ENCODE assay signal across 15 mouse cellular contexts in the genomic region with DNA sequence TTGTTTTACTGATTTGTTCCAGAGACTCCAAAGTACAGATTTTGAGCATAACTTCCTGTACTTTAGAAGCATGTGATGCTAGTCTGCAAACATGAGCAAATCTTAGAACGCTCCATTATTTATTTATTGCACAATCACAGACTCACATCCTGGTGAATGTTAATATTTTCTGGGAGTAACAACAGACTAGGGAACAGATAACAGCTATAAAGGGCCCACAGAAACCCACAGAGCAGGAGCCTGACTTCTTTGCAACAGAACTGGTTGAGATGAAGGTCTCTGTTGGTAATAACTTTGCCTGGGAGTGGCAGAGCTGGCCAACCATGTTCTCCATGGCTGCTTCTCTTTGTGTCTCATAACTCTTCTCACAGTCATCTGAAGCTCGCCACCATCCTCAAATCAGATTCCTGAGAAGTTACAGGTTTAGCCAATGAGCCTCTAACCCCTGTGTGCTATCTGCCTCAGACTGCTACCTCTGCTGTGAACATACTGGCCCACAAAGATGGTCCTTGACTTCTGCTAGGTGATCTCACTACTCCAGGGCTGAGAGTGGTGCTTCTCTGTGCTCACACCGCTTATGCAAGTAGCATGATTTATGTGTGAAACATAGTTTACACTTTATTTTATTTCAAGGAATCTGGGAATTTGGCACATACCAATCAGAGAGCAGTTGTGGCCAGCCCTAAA. TPM values are rescaled to one million over a fixed set of nuclear protein-coding genes. Genes with fewer than 3 reads are reported as not detected.
A peak's percentile ranks its signal among the peaks of the same experiment; 100 is the strongest.
DNase-seq lines count a peak whose midpoint lies in the region; ATAC-seq and TF ChIP-seq lines count a peak whose summit lies in the region.
"Had no signal": no experiment of that assay in that cellular context is flagged by ENCODE, and none has a peak within 500 bp of the region (broad histone marks: within the 10 kb centered on the region; RNA-seq: fewer than 3 reads in every experiment).

No protein-coding gene starts in this region.

- H3K4me1 ChIP-seq in embryonic facial prominence, embryonic 15.5 days, result no peaks in the 10 kb centered on the region
- H3K4me1 ChIP-seq in embryonic facial prominence, embryonic 10.5 days, result no peaks in the 10 kb centered on the region
- peaks cover 31% of the 10 kb centered on the region for H3K4me1 ChIP-seq in heart, postnatal 0 days (ENCODE audit: control insufficient read depth, insufficient read depth)
- no peaks in the 10 kb centered on the region for H3K4me1 ChIP-seq in forebrain, embryonic 12.5 days
- H3K4me1 ChIP-seq: midbrain, embryonic 10.5 days had no signal

- no peak for ATAC-seq in embryonic facial prominence, embryonic 15.5 days (ENCODE audit: insufficient number of reproducible peaks, low FRiP score, low TSS enrichment, low read depth)
- peak; percentile 42; the same call in 1 of the 2 replicates for ATAC-seq in heart, postnatal 0 days (ENCODE audit: insufficient read depth, low read depth)
- no peak for ATAC-seq in forebrain, embryonic 12.5 days (ENCODE audit: low FRiP score)

- 71% methylated on average over 3 of the region's 3 CpGs for WGBS in embryonic facial prominence, embryonic 15.5 days
- WGBS in embryonic facial prominence, embryonic 10.5 days, result 85% methylated on average over 3 of the region's 3 CpGs
- WGBS in heart, postnatal 0 days, result 64% methylated on average over 3 of the region's 3 CpGs
- 89% methylated on average over 3 of the region's 3 CpGs for WGBS in forebrain, embryonic 12.5 days

- no peaks in the 10 kb centered on the region for H3K36me3 ChIP-seq in embryonic facial prominence, embryonic 15.5 days
- H3K36me3 ChIP-seq in embryonic facial prominence, embryonic 10.5 days (replicated peaks), result no peaks in the 10 kb centered on the region
- H3K36me3 ChIP-seq in heart, postnatal 0 days (replicated peaks; ENCODE audit: control insufficient read depth, insufficient read depth, low read length), result no peaks in the 10 kb centered on the region
- H3K36me3 ChIP-seq in forebrain, embryonic 12.5 days (replicated peaks), result no peaks in the 10 kb centered on the region
- H3K36me3 ChIP-seq: midbrain, embryonic 10.5 days had no signal

- H3K9ac ChIP-seq in embryonic facial prominence, embryonic 15.5 days, result no peak overlapping the region
- no peak overlapping the region for H3K9ac ChIP-seq in heart, postnatal 0 days (replicated peaks; ENCODE audit: low read depth, low read length)
- no peak overlapping the region for H3K9ac ChIP-seq in forebrain, embryonic 12.5 days

- no peak overlapping the region for H3K4me2 ChIP-seq in embryonic facial prominence, embryonic 15.5 days (replicated peaks)
- no peak overlapping the region for H3K4me2 ChIP-seq in heart, postnatal 0 days (ENCODE audit: low read depth, low read length)
- no peak overlapping the region for H3K4me2 ChIP-seq in forebrain, embryonic 12.5 days

- H3K27ac ChIP-seq in embryonic facial prominence, embryonic 15.5 days (replicated peaks), result peak overlapping the region; percentile 56; the same call in 1 of the 2 replicates
- no peak overlapping the region for H3K27ac ChIP-seq in embryonic facial prominence, embryonic 10.5 days (replicated peaks)
- H3K27ac ChIP-seq in layer of hippocampus, adult 2 months, result peak overlapping the region; percentile 46; the same call in 1 of the 2 replicates
- peak overlapping the region; percentile 66 for H3K27ac ChIP-seq in heart, postnatal 0 days (ENCODE audit: low read depth)
- H3K27ac ChIP-seq in forebrain, embryonic 12.5 days, result no peak overlapping the region
- H3K27ac ChIP-seq: midbrain, embryonic 10.5 days had no signal

- H3K4me3 ChIP-seq in embryonic facial prominence, embryonic 15.5 days (replicated peaks), result no peak overlapping the region
- no peak overlapping the region for H3K4me3 ChIP-seq in embryonic facial prominence, embryonic 10.5 days
- no peak overlapping the region for H3K4me3 ChIP-seq in layer of hippocampus, adult 2 months
- no peak overlapping the region for H3K4me3 ChIP-seq in heart, postnatal 0 days (ENCODE audit: low read depth, low read length)
- no peak overlapping the region for H3K4me3 ChIP-seq in forebrain, embryonic 12.5 days (replicated peaks)
- H3K4me3 ChIP-seq: erythroblast, embryonic 14.5 days; midbrain, embryonic 10.5 days had no signal

- DNase-seq in embryonic facial prominence, embryonic 10.5 days (ENCODE audit: low spot score), result no peak
- no peak for DNase-seq in layer of hippocampus, adult 2 months (ENCODE audit: low spot score in 2 of 2)
- DNase-seq in layer of hippocampus, postnatal 36 days, result no peak
- peak; percentile 34 for DNase-seq in heart, postnatal 0 days (ENCODE audit: low spot score)
- DNase-seq in lung, postnatal 36 days, result peak; percentile 73
- DNase-seq in thymus, postnatal 10 days (ENCODE audit: low spot score in 2 of 2), result no peak
- DNase-seq: adrenal gland, postnatal 10 days; cerebellum, adult 9-11 months; kidney, postnatal 10 days had no signal

- no peaks in the 10 kb centered on the region for H3K27me3 ChIP-seq in embryonic facial prominence, embryonic 15.5 days
- H3K27me3 ChIP-seq in embryonic facial prominence, embryonic 10.5 days (replicated peaks; ENCODE audit: low read depth, poor library complexity, severe bottlenecking), result no peaks in the 10 kb centered on the region
- H3K27me3 ChIP-seq in heart, postnatal 0 days (ENCODE audit: control insufficient read depth, insufficient read depth, low read length), result no peaks in the 10 kb centered on the region
- H3K27me3 ChIP-seq in forebrain, embryonic 12.5 days, result no peaks in the 10 kb centered on the region

- TF ChIP-seq CTCF in layer of hippocampus, adult 2 months (conservative IDR thresholded peaks at IDR 0.05), result no peak
- no peak for TF ChIP-seq CTCF in heart, postnatal 0 days (IDR thresholded peaks at IDR 0.05; ENCODE audit: low read depth)

- no peak for TF ChIP-seq EP300 in heart, postnatal 0 days (IDR thresholded peaks at IDR 0.05; ENCODE audit: low read depth)

- H3K9me3 ChIP-seq in embryonic facial prominence, embryonic 15.5 days (replicated peaks), result no peaks in the 10 kb centered on the region
- no peaks in the 10 kb centered on the region for H3K9me3 ChIP-seq in embryonic facial prominence, embryonic 10.5 days
- 0 out of 2 replicates have a peak, but pooled peaks cover 5% of the 10 kb centered on the region for H3K9me3 ChIP-seq in heart, postnatal 0 days (replicated peaks; ENCODE audit: control insufficient read depth, low read length)
- no peaks in the 10 kb centered on the region for H3K9me3 ChIP-seq in forebrain, embryonic 12.5 days
- H3K9me3 ChIP-seq: midbrain, embryonic 10.5 days had no signal

RNA-seq across cellular contexts. Expression of a gene that starts 17.2 kb away (rescaled TPM):
- 154 and 158 TPM in 2 replicates for polyA plus RNA-seq in embryonic facial prominence, embryonic 15.5 days (2015; fragmentation: Nextera tagmentation; extraction: Ambion mirVana)
- polyA plus RNA-seq in embryonic facial prominence, embryonic 10.5 days (2016; fragmentation: Nextera tagmentation; extraction: Ambion mirVana), result 53.5 and 62.5 TPM in 2 replicates
- total RNA-seq in layer of hippocampus, adult 2 months (2021), result 100 to 1,000 TPM; 292 to 295 TPM
- 100 to 1,000 TPM; 304 to 338 TPM for total RNA-seq in layer of hippocampus, postnatal 36 days (2021)
- total RNA-seq in heart, postnatal 0 days (2014; rRNA removed; ENCODE audit: low replicate concordance), result 264 and 358 TPM in 2 replicates
- 169 and 190 TPM in 2 replicates for polyA plus RNA-seq in heart, postnatal 0 days (2015; fragmentation: Nextera tagmentation; extraction: Ambion mirVana)
- 35.4 and 42.5 TPM in 2 replicates for polyA plus RNA-seq in forebrain, embryonic 12.5 days (2016; fragmentation: Nextera tagmentation; extraction: Ambion mirVana)

RNA-seq across cellular contexts. Expression of a gene that starts 52.2 kb away (rescaled TPM):
- 0.46 TPM in 1 of 2 replicates, not detected in the other for polyA plus RNA-seq in embryonic facial prominence, embryonic 15.5 days (2015; fragmentation: Nextera tagmentation; extraction: Ambion mirVana)
- 0.14 TPM in 1 of 2 replicates, not detected in the other for polyA plus RNA-seq in embryonic facial prominence, embryonic 10.5 days (2016; fragmentation: Nextera tagmentation; extraction: Ambion mirVana)
- total RNA-seq in layer of hippocampus, adult 2 months (2021), result not detected
- total RNA-seq in layer of hippocampus, postnatal 36 days (2021), result not detected
- not detected in 2 replicates for total RNA-seq in heart, postnatal 0 days (2014; rRNA removed; ENCODE audit: low replicate concordance)
- polyA plus RNA-seq in heart, postnatal 0 days (2015; fragmentation: Nextera tagmentation; extraction: Ambion mirVana), result 0.54 and 0.87 TPM in 2 replicates
- polyA plus RNA-seq in forebrain, embryonic 12.5 days (2016; fragmentation: Nextera tagmentation; extraction: Ambion mirVana), result 0.14 TPM in 1 of 2 replicates, not detected in the other
- total RNA-seq: adrenal gland, postnatal 10 days; gastrocnemius, adult 18-20 months; left cerebral cortex, postnatal 14 days had no signal
- polyA plus RNA-seq: erythroblast, embryonic 14.5 days; midbrain, embryonic 10.5 days had no signal

Comparison
In these comparisons a context has a peak if more than half of its experiments do, and no peak if none do; other contexts are left out.
1. H3K27ac ChIP-seq: peak in embryonic facial prominence, embryonic 15.5 days (single experiment), layer of hippocampus, adult 2 months (single experiment) and heart, postnatal 0 days (single experiment); none in embryonic facial prominence, embryonic 10.5 days (single experiment) and forebrain, embryonic 12.5 days (single experiment).
2. DNase-seq: peak in heart, postnatal 0 days (single experiment) and lung, postnatal 36 days (single experiment); none in embryonic facial prominence, embryonic 10.5 days (single experiment), layer of hippocampus, adult 2 months (0 of 2), layer of hippocampus, postnatal 36 days (0 of 2) and thymus, postnatal 10 days (0 of 2).